Mouse (Mus musculus) olfactory bulb, adult 2 months (tissue): ENCODE measurements around the gene 5330417C22Rik.

ENCODE experiments used
- CTCF ChIP-seq: fragments of 200-500 bp; IDR thresholded peaks from 2 replicates; pipeline ENCODE4 v1.5.1; 2012; ENCODE audit warnings: low read depth, mild to moderate bottlenecking, low read length, moderate library complexity; ENCODE audit not compliant: insufficient read depth
- POLR2A ChIP-seq: fragments of 200-500 bp; IDR thresholded peaks from 2 replicates; pipeline ENCODE4 v1.6.1; 2012; ENCODE audit warnings: mild to moderate bottlenecking, low read depth, low read length, moderate library complexity; ENCODE audit not compliant: insufficient read depth

DNA sequence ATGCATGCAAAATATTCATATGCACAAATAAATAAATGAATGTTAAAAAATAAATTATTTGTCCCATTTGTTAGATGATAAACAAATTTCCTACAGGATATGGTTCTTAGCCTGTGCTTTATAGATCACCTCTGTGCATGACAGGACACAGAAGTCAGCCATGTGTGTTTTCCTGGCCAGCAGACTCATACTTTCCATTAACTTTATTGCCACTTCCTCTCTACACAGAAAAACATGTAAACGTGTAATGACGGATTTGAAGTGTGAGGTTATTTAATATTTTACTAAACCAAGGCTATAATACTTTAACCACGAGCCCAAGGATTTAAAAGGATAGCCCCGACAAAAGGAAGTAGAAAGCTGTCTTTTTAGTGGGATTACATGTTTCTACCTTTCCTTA lies 32.4 kb downstream of the 5330417C22Rik start:
- TF ChIP-seq CTCF (no peak), POLR2A (no peak)
